Mouse (Mus musculus) embryonic stem cell, embryonic (primary cell): ENCODE measurements at regions not wholly inside any gene's neighbourhood (a gene's known extent, or its start where the extent isn't known, plus 50 kb on each side); places are given as distances from the start of the nearest gene placed in this dataset.

Experiments used
- CTCF ChIA-PET, 4 experiments: fragments of 300-600 bp in 2 of 4; fragments of 350-600 bp in 2 of 4; sonication (Branson Sonifier 250); formaldehyde crosslinking; loops; one replicate each; lab custom pipeline; 2022; ENCODE audit warnings: inconsistent platforms in 2 of 4; lab: Charles Lee
- POLR2A ChIA-PET, 4 experiments: fragments of 300-600 bp in 2 of 4; fragments of 350-600 bp in 2 of 4; sonication (Branson Sonifier 250); formaldehyde crosslinking; loops; one replicate each; lab custom pipeline; 2022; ENCODE audit warnings: antibody characterized with exemption in 4 of 4, inconsistent platforms in 1 of 4; lab: Charles Lee

- ChIA-PET CTCF (no interaction called here), POLR2A (no interaction called here)
These were observed 68.8 kb upstream of the Galnt17 start for GRCm38 (mm10) chr5:131377136-131377535.

DNA sequence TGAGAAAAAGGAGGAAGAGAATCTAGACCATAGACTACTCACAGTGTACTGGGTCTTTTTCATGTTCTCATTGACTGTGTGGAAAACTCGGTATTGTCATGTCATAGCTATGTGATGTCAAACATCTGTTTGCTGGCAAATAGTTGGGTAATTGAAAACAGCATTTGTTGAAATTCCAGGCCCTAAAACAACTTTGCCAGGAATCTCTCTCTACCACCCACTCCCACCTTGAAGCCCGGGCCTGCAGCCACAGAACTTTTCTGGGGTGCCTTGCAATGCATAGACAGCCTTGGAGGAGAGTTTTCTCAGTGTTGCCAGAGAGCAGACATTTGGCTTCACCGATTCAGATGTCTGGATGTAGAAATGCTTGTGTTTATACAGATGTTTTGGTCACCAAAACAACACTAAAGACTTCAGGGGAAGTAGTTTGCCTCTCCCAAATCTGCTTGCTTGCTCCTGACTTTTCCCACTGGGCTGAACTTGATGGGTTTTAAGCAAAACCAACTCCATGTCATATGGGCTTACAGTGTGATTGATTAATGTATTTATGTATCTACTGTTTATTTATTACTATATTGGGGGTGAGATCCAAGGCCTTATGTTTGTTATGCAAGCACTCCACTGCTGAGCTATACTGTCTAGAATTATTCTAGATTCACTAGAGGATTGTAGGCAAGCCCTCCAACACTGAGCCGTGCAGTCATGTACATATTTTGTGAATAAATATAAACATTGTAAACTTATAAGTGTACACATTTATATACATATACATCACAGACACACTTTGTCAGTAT is 63.2 kb upstream of the Galnt17 start:
- ChIA-PET POLR2A (no interaction called here), CTCF (no interaction called here)

- POLR2A ChIA-PET, result no interaction called here
- CTCF ChIA-PET, result no interaction called here
These were observed 59.2 kb upstream of the Galnt17 start for GRCm38 (mm10) chr5:131367461-131367860.

DNA sequence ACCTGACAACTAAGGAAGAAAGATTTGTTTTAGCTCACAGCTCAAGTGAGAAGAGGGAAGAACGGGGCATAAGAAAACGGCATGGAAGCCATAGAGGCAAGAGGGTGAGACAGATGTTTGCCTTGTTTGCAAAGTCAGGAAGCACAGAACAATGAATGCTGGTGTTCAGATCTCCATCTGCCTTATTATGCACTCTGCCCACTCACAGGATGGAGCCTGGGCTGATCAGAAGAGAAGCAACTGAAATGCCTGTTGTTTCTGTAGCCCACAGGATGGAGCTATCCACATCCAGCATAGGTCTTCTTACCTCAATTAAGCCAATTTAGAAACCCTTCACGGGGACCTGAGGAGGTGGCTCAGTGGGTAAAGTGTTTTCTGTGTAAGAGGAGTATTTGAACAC is 51.5 kb upstream of the Galnt17 start:
- POLR2A ChIA-PET, result interaction anchor here in 1 of 4 experiments (0.6 kb wide), 1 partner anchor 1691 kb away, joined by 3 read pairs; no protein-coding TSS in a partner anchor

More for the DNA sequence above, 51.5 kb upstream of the Galnt17 start:
- CTCF ChIA-PET, result interaction anchor here in 1 of 4 experiments (0.5 kb wide), 1 partner anchor 12 kb away, joined by 5 read pairs; no protein-coding TSS in a partner anchor
